Comparison of ENCODE assay signal across 20 mouse cellular contexts in genomic region chr5:123998370-123998769, GRCm38 (mm10). TPM values are rescaled to one million over a fixed set of nuclear protein-coding genes. Genes with fewer than 3 reads are reported as not detected.
DNase-seq lines count a peak whose midpoint lies in the region; ATAC-seq and TF ChIP-seq lines count a peak whose summit lies in the region.
"Had no signal": no experiment of that assay in that cellular context is flagged by ENCODE, and none has a peak within 500 bp of the region (broad histone marks: within the 10 kb centered on the region; RNA-seq: fewer than 3 reads in every experiment).

No protein-coding gene starts in this region.

- no peak for TF ChIP-seq CTCF in left cerebral cortex, adult 2 months (IDR thresholded peaks at IDR 0.05)

- no peaks in the 10 kb centered on the region for H3K27me3 ChIP-seq in midbrain, embryonic 13.5 days
- no peaks in the 10 kb centered on the region for H3K27me3 ChIP-seq in midbrain, embryonic 16.5 days (ENCODE audit: control insufficient read depth, insufficient read depth, low read depth, low read length)
- H3K27me3 ChIP-seq in liver, embryonic 13.5 days: no peaks in the 10 kb centered on the region
- H3K27me3 ChIP-seq: embryonic facial prominence, embryonic 12.5 days; heart, embryonic 15.5 days had no signal

- ATAC-seq in midbrain, embryonic 13.5 days: no peak
- ATAC-seq in midbrain, embryonic 16.5 days: no peak
- ATAC-seq in liver, embryonic 13.5 days (ENCODE audit: low read depth): peak; percentile 26; the same call in 1 of the 2 replicates
- ATAC-seq: forebrain, embryonic 16.5 days; hindbrain, embryonic 16.5 days; inflammation-experienced regulatory T-cells, adult 6 months had no signal

- peaks cover 23% of the 10 kb centered on the region for H3K4me1 ChIP-seq in midbrain, embryonic 13.5 days (replicated peaks)
- no peaks in the 10 kb centered on the region for H3K4me1 ChIP-seq in midbrain, embryonic 16.5 days (ENCODE audit: control insufficient read depth, insufficient read depth, low read length)
- peaks cover 39% of the 10 kb centered on the region for H3K4me1 ChIP-seq in liver, embryonic 13.5 days (replicated peaks)

- H3K9me3 ChIP-seq in midbrain, embryonic 13.5 days: no peaks in the 10 kb centered on the region
- H3K9me3 ChIP-seq in midbrain, embryonic 16.5 days (replicated peaks; ENCODE audit: control insufficient read depth, low read length, poor library complexity, severe bottlenecking): no peaks in the 10 kb centered on the region
- no peaks in the 10 kb centered on the region for H3K9me3 ChIP-seq in liver, embryonic 13.5 days (replicated peaks)
- H3K9me3 ChIP-seq: embryonic facial prominence, embryonic 12.5 days; heart, embryonic 15.5 days; hindbrain, embryonic 10.5 days had no signal

- H3K27ac ChIP-seq in left cerebral cortex, adult 2 months: peak overlapping the region; percentile 64; the same call in 1 of the 2 replicates
- peak overlapping the region; percentile 63; the same call in 1 of the 2 replicates for H3K27ac ChIP-seq in midbrain, embryonic 13.5 days
- H3K27ac ChIP-seq in midbrain, embryonic 16.5 days (ENCODE audit: low read length): no peak overlapping the region
- no peak overlapping the region for H3K27ac ChIP-seq in liver, embryonic 13.5 days
- H3K27ac ChIP-seq: embryonic facial prominence, embryonic 12.5 days; heart, embryonic 15.5 days had no signal

- H3K4me2 ChIP-seq in midbrain, embryonic 13.5 days (replicated peaks): no peak overlapping the region
- H3K4me2 ChIP-seq in midbrain, embryonic 16.5 days (ENCODE audit: low read length): no peak overlapping the region
- no peak overlapping the region for H3K4me2 ChIP-seq in liver, embryonic 13.5 days
- H3K4me2 ChIP-seq: embryonic facial prominence, embryonic 12.5 days; heart, embryonic 11.5 days; heart, embryonic 15.5 days had no signal

- 90% methylated on average over 10 of the region's 10 CpGs for WGBS in midbrain, embryonic 13.5 days
- WGBS in midbrain, embryonic 16.5 days: 89% methylated on average over 10 of the region's 10 CpGs
- 29% methylated on average over 10 of the region's 10 CpGs for WGBS in liver, embryonic 13.5 days (ENCODE audit: insufficient replicate concordance)

- DNase-seq in left cerebral cortex, adult 2 months (ENCODE audit: extremely low spot score in 1 of 2, low spot score in 2 of 2): no peak
- DNase-seq in left cerebral cortex, postnatal 4 days: no peak
- DNase-seq in liver, embryonic 13.5 days: no peak
- DNase-seq in thymus, postnatal 10 days (ENCODE audit: low spot score in 2 of 2): no peak
- DNase-seq: adrenal gland, adult 8-10 months; adrenal gland, postnatal 36 days; cerebellum, adult 11-12 months; cerebellum, adult 9-10 months; gastrocnemius, postnatal 10 days; heart, adult 18-20 months; heart, postnatal 14 days had no signal

- peaks cover 8% of the 10 kb centered on the region for H3K36me3 ChIP-seq in midbrain, embryonic 13.5 days
- H3K36me3 ChIP-seq in midbrain, embryonic 16.5 days (ENCODE audit: control insufficient read depth, insufficient read depth, low read length): peaks cover 8% of the 10 kb centered on the region; the same call in 1 of the 2 replicates
- peaks cover 54% of the 10 kb centered on the region for H3K36me3 ChIP-seq in liver, embryonic 13.5 days
- H3K36me3 ChIP-seq: embryonic facial prominence, embryonic 12.5 days had no signal

- intact Hi-C loops in left cerebral cortex, adult 2 months (cut with DNase I): loop anchor here (5.0 kb wide), 1 partner anchor 171 kb away; no protein-coding TSS in a partner anchor
- intact Hi-C loops in left cerebral cortex, postnatal 4 days (cut with DNase I): no loop called here

- H3K4me3 ChIP-seq in left cerebral cortex, adult 2 months: no peak overlapping the region
- H3K4me3 ChIP-seq in midbrain, embryonic 13.5 days (replicated peaks): no peak overlapping the region
- no peak overlapping the region for H3K4me3 ChIP-seq in midbrain, embryonic 16.5 days (ENCODE audit: low read depth, low read length)
- no peak overlapping the region for H3K4me3 ChIP-seq in liver, embryonic 13.5 days (replicated peaks)
- H3K4me3 ChIP-seq: embryonic facial prominence, embryonic 12.5 days; heart, embryonic 15.5 days; hindbrain, embryonic 10.5 days had no signal

- no peak overlapping the region for H3K9ac ChIP-seq in midbrain, embryonic 13.5 days (replicated peaks)
- no peak overlapping the region for H3K9ac ChIP-seq in midbrain, embryonic 16.5 days (ENCODE audit: low read depth, low read length)
- H3K9ac ChIP-seq in liver, embryonic 13.5 days: no peak overlapping the region
- H3K9ac ChIP-seq: embryonic facial prominence, embryonic 12.5 days; heart, embryonic 15.5 days had no signal

RNA-seq across cellular contexts. Expression of gene Hip1r, which starts 24.9 kb away (rescaled TPM):
- 10 to 100 TPM; 68.3 to 74.2 TPM for total RNA-seq in left cerebral cortex, adult 2 months (2021)
- total RNA-seq in left cerebral cortex, postnatal 4 days (2021): 10 to 100 TPM; 83.2 to 84.8 TPM
- polyA plus RNA-seq in midbrain, embryonic 13.5 days (2015; fragmentation: Nextera tagmentation; extraction: Ambion mirVana): 19.0 and 20.1 TPM in 2 replicates
- 33.5 and 34.3 TPM in 2 replicates for polyA plus RNA-seq in midbrain, embryonic 16.5 days (2015; fragmentation: Nextera tagmentation; extraction: Ambion mirVana)
- 11.3 and 12.9 TPM in 2 replicates for polyA plus RNA-seq in liver, embryonic 13.5 days (2015; fragmentation: Nextera tagmentation; extraction: Ambion mirVana)

RNA-seq across cellular contexts. Expression of gene Vps37b, which starts 33.7 kb away (rescaled TPM):
- 10 to 100 TPM; 46.1 to 47.3 TPM for total RNA-seq in left cerebral cortex, adult 2 months (2021)
- total RNA-seq in left cerebral cortex, postnatal 4 days (2021): 10 to 100 TPM; 46.2 to 49.9 TPM
- 71.5 and 79.3 TPM in 2 replicates for polyA plus RNA-seq in midbrain, embryonic 13.5 days (2015; fragmentation: Nextera tagmentation; extraction: Ambion mirVana)
- 59.5 and 62.0 TPM in 2 replicates for polyA plus RNA-seq in midbrain, embryonic 16.5 days (2015; fragmentation: Nextera tagmentation; extraction: Ambion mirVana)
- 16.1 and 18.0 TPM in 2 replicates for polyA plus RNA-seq in liver, embryonic 13.5 days (2015; fragmentation: Nextera tagmentation; extraction: Ambion mirVana)

Comparison
In these comparisons a context has a peak if more than half of its experiments do, and no peak if none do; other contexts are left out.
1. H3K27ac ChIP-seq: peak in left cerebral cortex, adult 2 months (single experiment) and midbrain, embryonic 13.5 days (single experiment); none in midbrain, embryonic 16.5 days (single experiment) and liver, embryonic 13.5 days (single experiment).